In genomic region chr17:71617033-71617362, GRCm38 (mm10) we compare ENCODE assay signal across 8 mouse cellular contexts. TPM values are rescaled to one million over a fixed set of nuclear protein-coding genes. Genes with fewer than 3 reads are reported as not detected.
DNase-seq lines count a peak whose midpoint lies in the region; ATAC-seq and TF ChIP-seq lines count a peak whose summit lies in the region.

No protein-coding gene starts in this region.

- intact Hi-C loops in heart, adult 2 months (cut with DNase I): loop anchor here (5.0 to 10.0 kb wide), 2 partner anchors 65 to 142 kb away; partner anchors contain the start of genes Smchd1 and Spdya
- intact Hi-C loops in heart, postnatal 10 days (cut with DNase I): loop anchor here (10.0 kb wide), 1 partner anchor 142 kb away; the partner anchor contains the start of gene Smchd1

- no peak for DNase-seq in heart, adult 2 months
- DNase-seq in heart, postnatal 10 days: no peak
- peak; percentile 48 for DNase-seq in CH12.LX (ENCODE audit: extremely low read depth)
- DNase-seq in Muller cell, postnatal 12 days (ENCODE audit: inconsistent ontology term): no peak
- DNase-seq in ovary, postnatal 36 days (ENCODE audit: low spot score): no peak

- peaks cover 5% of the 10 kb centered on the region for H3K4me1 ChIP-seq in heart, adult 2 months (ENCODE audit: control insufficient read depth, insufficient read depth, low read length)
- peaks cover 7 to 34% of the 10 kb centered on the region in 2 experiments for H3K4me1 ChIP-seq in CH12.LX (ENCODE audit: control insufficient read depth in 1 of 2, insufficient read depth in 2 of 2)
- H3K4me1 ChIP-seq in embryonic facial prominence, embryonic 15.5 days: peaks cover 15% of the 10 kb centered on the region
- peaks cover 16% of the 10 kb centered on the region; the same call in 1 of the 2 replicates for H3K4me1 ChIP-seq in limb, embryonic 15.5 days
- peaks cover 17% of the 10 kb centered on the region for H3K4me1 ChIP-seq in stomach, embryonic 16.5 days (ENCODE audit: control insufficient read depth, insufficient read depth, low read length)

- H3K79me2 ChIP-seq in heart, adult 2 months (replicated peaks; ENCODE audit: control insufficient read depth, insufficient read depth, low read length): peaks cover 6% of the 10 kb centered on the region
- peaks cover 58% of the 10 kb centered on the region for H3K79me2 ChIP-seq in CH12.LX (replicated peaks; ENCODE audit: control insufficient read depth, extremely low read depth, insufficient read depth, poor library complexity, severe bottlenecking)

- no peak for TF ChIP-seq CTCF in heart, adult 2 months (IDR thresholded peaks at IDR 0.05)
- no peak for TF ChIP-seq CTCF in CH12.LX (conservative IDR thresholded peaks at IDR 0.05 in 1 of 2, IDR thresholded peaks at IDR 0.05 in 1 of 2; ENCODE audit: low read depth in 2 of 2, low read length in 2 of 2)

- dilution Hi-C loops in CH12.LX (cut with MboI; ENCODE audit: extremely low pct_ligation_motif_present, extremely low pct_unique_long_range_greater_than_20kb, low sequenced_read_pairs): no loop called here

- peak overlapping the region; percentile 86 for H3K9ac ChIP-seq in heart, adult 2 months (ENCODE audit: low read depth, low read length)
- H3K9ac ChIP-seq in CH12.LX (ENCODE audit: insufficient read depth, low read depth): peak overlapping the region; percentile 64
- peak overlapping the region; percentile 91 for H3K9ac ChIP-seq in embryonic facial prominence, embryonic 15.5 days
- peak overlapping the region; percentile 89 for H3K9ac ChIP-seq in limb, embryonic 15.5 days
- peak overlapping the region; percentile 97 for H3K9ac ChIP-seq in stomach, embryonic 16.5 days (ENCODE audit: low read length)

- in situ Hi-C loops in CH12.LX (cut with MboI; ENCODE audit: low pct_ligation_motif_present, low pct_unique_long_range_greater_than_20kb, low sequenced_read_pairs): no loop called here

- H3K4me2 ChIP-seq in CH12.LX (ENCODE audit: insufficient read depth, low read depth, poor library complexity, severe bottlenecking): peak overlapping the region; percentile 67; the same call in 1 of the 2 replicates
- H3K4me2 ChIP-seq in embryonic facial prominence, embryonic 15.5 days (replicated peaks): peak overlapping the region; percentile 64
- H3K4me2 ChIP-seq in limb, embryonic 15.5 days: peak overlapping the region; percentile 61
- peak overlapping the region; percentile 77 for H3K4me2 ChIP-seq in stomach, embryonic 16.5 days (ENCODE audit: low read depth, low read length)

- TF ChIP-seq POLR2A in heart, adult 2 months (IDR thresholded peaks at IDR 0.05; ENCODE audit: insufficient read depth, low read depth, low read length): no peak
- no peak for TF ChIP-seq POLR2A in CH12.LX (IDR thresholded peaks at IDR 0.05; ENCODE audit: low read depth, low read length)

- no peaks in the 10 kb centered on the region for H3K27me3 ChIP-seq in heart, adult 2 months (ENCODE audit: control insufficient read depth, insufficient read depth, low read length)
- no peaks in the 10 kb centered on the region for H3K27me3 ChIP-seq in CH12.LX (replicated peaks)
- H3K27me3 ChIP-seq in embryonic facial prominence, embryonic 15.5 days: no peaks in the 10 kb centered on the region
- H3K27me3 ChIP-seq in limb, embryonic 15.5 days: no peaks in the 10 kb centered on the region
- H3K27me3 ChIP-seq in stomach, embryonic 16.5 days (ENCODE audit: control insufficient read depth, insufficient read depth, low read length): no peaks in the 10 kb centered on the region

- H3K9me3 ChIP-seq in CH12.LX (replicated peaks; ENCODE audit: low read length): no peaks in the 10 kb centered on the region
- H3K9me3 ChIP-seq in embryonic facial prominence, embryonic 15.5 days (replicated peaks): no peaks in the 10 kb centered on the region
- H3K9me3 ChIP-seq in limb, embryonic 15.5 days: no peaks in the 10 kb centered on the region
- H3K9me3 ChIP-seq in stomach, embryonic 16.5 days (replicated peaks; ENCODE audit: control insufficient read depth, low read length): no peaks in the 10 kb centered on the region

- peak overlapping the region; percentile 79 for H3K4me3 ChIP-seq in heart, adult 2 months
- peak overlapping the region; percentile 87 to 100 (median 88) for H3K4me3 ChIP-seq in CH12.LX (replicated peaks in 1 of 3; ENCODE audit: low read depth in 2 of 3, low read length in 2 of 3, poor library complexity in 1 of 3)
- peak overlapping the region; percentile 100 for H3K4me3 ChIP-seq in embryonic facial prominence, embryonic 15.5 days (replicated peaks)
- peak overlapping the region; percentile 99 for H3K4me3 ChIP-seq in limb, embryonic 15.5 days
- H3K4me3 ChIP-seq in stomach, embryonic 16.5 days (replicated peaks; ENCODE audit: low read length): peak overlapping the region; percentile 98

- no peak for ATAC-seq in embryonic facial prominence, embryonic 15.5 days (ENCODE audit: insufficient number of reproducible peaks, low FRiP score, low TSS enrichment, low read depth)
- ATAC-seq in limb, embryonic 15.5 days (ENCODE audit: insufficient number of reproducible peaks, low FRiP score, low TSS enrichment, low read depth): no peak
- no peak for ATAC-seq in stomach, embryonic 16.5 days (ENCODE audit: insufficient read depth, low FRiP score)

- no peak overlapping the region; the same call in 1 of the 2 replicates for H3K27ac ChIP-seq in heart, adult 2 months
- no peak overlapping the region for H3K27ac ChIP-seq in CH12.LX (ENCODE audit: insufficient read depth, low read depth)
- no peak overlapping the region for H3K27ac ChIP-seq in embryonic facial prominence, embryonic 15.5 days (replicated peaks)
- H3K27ac ChIP-seq in limb, embryonic 15.5 days: no peak overlapping the region
- H3K27ac ChIP-seq in stomach, embryonic 16.5 days (ENCODE audit: low read length): no peak overlapping the region

- peaks cover 5% of the 10 kb centered on the region for H3K36me3 ChIP-seq in heart, adult 2 months (ENCODE audit: control insufficient read depth, insufficient read depth, low read length)
- H3K36me3 ChIP-seq in CH12.LX (replicated peaks in 1 of 2; ENCODE audit: control insufficient read depth in 1 of 2, insufficient read depth in 1 of 2, low read length in 1 of 2): peaks cover 8 to 26% of the 10 kb centered on the region in 2 experiments
- peaks cover 6% of the 10 kb centered on the region; the same call in 1 of the 2 replicates for H3K36me3 ChIP-seq in embryonic facial prominence, embryonic 15.5 days
- H3K36me3 ChIP-seq in limb, embryonic 15.5 days: peaks cover 8% of the 10 kb centered on the region
- 0 out of 2 replicates have a peak, but pooled peaks cover 3% of the 10 kb centered on the region for H3K36me3 ChIP-seq in stomach, embryonic 16.5 days (ENCODE audit: control insufficient read depth, insufficient read depth, low read length)

- TF ChIP-seq RAD21 in CH12.LX (IDR thresholded peaks at IDR 0.05; ENCODE audit: low read depth, low read length): no peak

- WGBS in heart, adult 2 months: under 1% methylated on average over 10 of the region's 10 CpGs
- 0% methylated on average over 10 of the region's 10 CpGs for WGBS in embryonic facial prominence, embryonic 15.5 days
- WGBS in limb, embryonic 15.5 days: under 1% methylated on average over 10 of the region's 10 CpGs
- WGBS in stomach, embryonic 16.5 days: under 1% methylated on average over 10 of the region's 10 CpGs

- no peak for TF ChIP-seq EP300 in heart, adult 2 months (IDR thresholded peaks at IDR 0.05; ENCODE audit: insufficient read depth, low read depth, low read length)
- TF ChIP-seq EP300 in CH12.LX (IDR thresholded peaks at IDR 0.05; ENCODE audit: low read length): no peak

TF ChIP-seq in CH12.LX, 34 proteins besides CTCF, POLR2A, EP300 and RAD21:
- peak; percentile 98 for TF ChIP-seq MYC (IDR thresholded peaks at IDR 0.05; ENCODE audit: low read depth, low read length)
- TF ChIP-seq SIN3A (IDR thresholded peaks at IDR 0.05; ENCODE audit: low read length): peak; percentile 92
- TF ChIP-seq MXI1 (IDR thresholded peaks at IDR 0.05; ENCODE audit: low read depth, low read length): peak; percentile 99
- TF ChIP-seq ZNF384 (IDR thresholded peaks at IDR 0.05; ENCODE audit: low read depth, low read length): no peak
- no peak for TF ChIP-seq JUN (IDR thresholded peaks at IDR 0.05; ENCODE audit: insufficient read depth, low read depth, low read length)
- no peak for TF ChIP-seq MAFK (IDR thresholded peaks at IDR 0.05; ENCODE audit: insufficient replicate concordance, low read length)
- TF ChIP-seq PAX5 (IDR thresholded peaks at IDR 0.05; ENCODE audit: low read length): no peak
- no peak for TF ChIP-seq POLR2AphosphoS2 (IDR thresholded peaks at IDR 0.05; ENCODE audit: low read depth, low read length)
- peak; percentile 92 for TF ChIP-seq MAX (IDR thresholded peaks at IDR 0.05; ENCODE audit: low read length)
- no peak; the same call in 1 of the 2 replicates for TF ChIP-seq TBP (conservative IDR thresholded peaks at IDR 0.05; ENCODE audit: low read depth, low read length)
TF ChIP-seq in CH12.LX: peak in this region for 4.

RNA-seq across cellular contexts. Expression of gene Wdr43, which starts 1.3 kb away (rescaled TPM):
- total RNA-seq in heart, adult 2 months (2021): 10 to 100 TPM; 19.1 to 21.9 TPM
- polyA plus RNA-seq in heart, adult 2 months (2012; rRNA removed): 8.4 and 11.1 TPM in 2 replicates
- 10 to 100 TPM; 25.5 to 27.7 TPM for total RNA-seq in heart, postnatal 10 days (2021)
- 157 and 189 TPM in 2 replicates for total RNA-seq in CH12.LX (2012; rRNA removed)
- total RNA-seq in CH12.LX (2014; rRNA removed): 252 and 309 TPM in 2 replicates
- polyA plus RNA-seq in CH12.LX (2012; ENCODE audit: insufficient read length, low read depth): 355 and 422 TPM in 2 replicates
- polyA plus RNA-seq in embryonic facial prominence, embryonic 15.5 days (2015; fragmentation: Nextera tagmentation; extraction: Ambion mirVana): 65.0 and 70.6 TPM in 2 replicates
- 68.8 and 70.1 TPM in 2 replicates for polyA plus RNA-seq in limb, embryonic 15.5 days (2015; fragmentation: Nextera tagmentation; extraction: Ambion mirVana)
- polyA plus RNA-seq in stomach, embryonic 16.5 days (2015; fragmentation: Nextera tagmentation; extraction: Ambion mirVana): 72.9 and 73.1 TPM in 2 replicates

RNA-seq across cellular contexts. Expression of gene Togaram2, which starts 56.1 kb away (rescaled TPM):
- total RNA-seq in heart, adult 2 months (2021): 1 to 10 TPM; 5.4 to 5.5 TPM
- 5.3 and 5.9 TPM in 2 replicates for polyA plus RNA-seq in heart, adult 2 months (2012; rRNA removed)
- total RNA-seq in heart, postnatal 10 days (2021): 1 to 10 TPM; 1.7 to 2.0 TPM
- total RNA-seq in CH12.LX (2012; rRNA removed) (0.71 and 0.76 TPM in 2 replicates), CH12.LX (2014; rRNA removed) (2.6 and 3.2 TPM in 2 replicates)
- polyA plus RNA-seq in CH12.LX (2012; ENCODE audit: insufficient read length, low read depth): 17.6 and 19.6 TPM in 2 replicates
- polyA plus RNA-seq in embryonic facial prominence, embryonic 15.5 days (2015; fragmentation: Nextera tagmentation; extraction: Ambion mirVana): 3.1 and 5.3 TPM in 2 replicates
- polyA plus RNA-seq in limb, embryonic 15.5 days (2015; fragmentation: Nextera tagmentation; extraction: Ambion mirVana): 0.29 and 0.50 TPM in 2 replicates
- polyA plus RNA-seq in stomach, embryonic 16.5 days (2015; fragmentation: Nextera tagmentation; extraction: Ambion mirVana): 0.75 and 1.2 TPM in 2 replicates
